Comparison of ENCODE assay signal across 10 mouse cellular contexts in genomic region chr12:51694096-51694495, GRCm38 (mm10). TPM values are rescaled to one million over a fixed set of nuclear protein-coding genes. Genes with fewer than 3 reads are reported as not detected.
DNase-seq lines count a peak whose midpoint lies in the region; ATAC-seq and TF ChIP-seq lines count a peak whose summit lies in the region.
"Had no signal": no experiment of that assay in that cellular context is flagged by ENCODE, and none has a peak within 500 bp of the region (broad histone marks: within the 10 kb centered on the region; RNA-seq: fewer than 3 reads in every experiment).

No protein-coding gene starts in this region.

- H3K4me1 ChIP-seq in heart, embryonic 11.5 days (ENCODE audit: control insufficient read depth, insufficient read depth, low read length), result peaks cover 14% of the 10 kb centered on the region
- H3K4me1 ChIP-seq in lung, embryonic 15.5 days, result peaks cover 10% of the 10 kb centered on the region
- peaks cover 5% of the 10 kb centered on the region; the same call in 1 of the 2 replicates for H3K4me1 ChIP-seq in embryonic fibroblast, embryonic 13.5 days (ENCODE audit: control insufficient read depth, insufficient read depth, low read length)
- H3K4me1 ChIP-seq in stomach, embryonic 14.5 days (ENCODE audit: control insufficient read depth, insufficient read depth, low read length), result peaks cover 8% of the 10 kb centered on the region
- H3K4me1 ChIP-seq in thymus, adult 2 months (replicated peaks; ENCODE audit: control insufficient read depth, insufficient read depth, low read length), result peaks cover 4% of the 10 kb centered on the region; the same call in 1 of the 2 replicates

- no peak overlapping the region for H3K4me3 ChIP-seq in heart, embryonic 11.5 days (ENCODE audit: low read depth, low read length)
- no peak overlapping the region for H3K4me3 ChIP-seq in lung, embryonic 15.5 days
- H3K4me3 ChIP-seq in embryonic fibroblast, embryonic 13.5 days (ENCODE audit: insufficient read depth, low read length), result no peak overlapping the region
- H3K4me3 ChIP-seq in stomach, embryonic 14.5 days (ENCODE audit: low read depth, low read length), result no peak overlapping the region
- H3K4me3 ChIP-seq in thymus, adult 2 months (ENCODE audit: control insufficient read depth, insufficient read depth, low read length), result no peak overlapping the region
- H3K4me3 ChIP-seq: limb, embryonic 13.5 days had no signal

- H3K27me3 ChIP-seq in heart, embryonic 11.5 days (ENCODE audit: control insufficient read depth, insufficient read depth, low read length), result no peaks in the 10 kb centered on the region
- no peaks in the 10 kb centered on the region for H3K27me3 ChIP-seq in lung, embryonic 15.5 days
- H3K27me3 ChIP-seq in stomach, embryonic 14.5 days (ENCODE audit: control insufficient read depth, insufficient read depth, low read length), result no peaks in the 10 kb centered on the region
- H3K27me3 ChIP-seq in thymus, adult 2 months (ENCODE audit: control insufficient read depth, insufficient read depth, low read length), result no peaks in the 10 kb centered on the region
- H3K27me3 ChIP-seq: limb, embryonic 13.5 days had no signal

- peak overlapping the region; percentile 77 for H3K27ac ChIP-seq in heart, embryonic 11.5 days (ENCODE audit: low read depth, low read length)
- H3K27ac ChIP-seq in lung, embryonic 15.5 days, result peak overlapping the region; percentile 31; the same call in 1 of the 2 replicates
- H3K27ac ChIP-seq in embryonic fibroblast, embryonic 13.5 days (ENCODE audit: insufficient read depth, low read length), result peak overlapping the region; percentile 75
- peak overlapping the region; percentile 52; the same call in 1 of the 2 replicates for H3K27ac ChIP-seq in stomach, embryonic 14.5 days (ENCODE audit: low read length)
- H3K27ac ChIP-seq in thymus, adult 2 months (ENCODE audit: control insufficient read depth, insufficient read depth, low read length), result no peak overlapping the region
- H3K27ac ChIP-seq: limb, embryonic 13.5 days had no signal

- H3K9ac ChIP-seq in heart, embryonic 11.5 days (ENCODE audit: low read depth, low read length), result 0 out of 2 replicates have a peak overlapping the region, but pooled peaks have one; percentile 22
- H3K9ac ChIP-seq in lung, embryonic 15.5 days, result no peak overlapping the region
- H3K9ac ChIP-seq in stomach, embryonic 14.5 days (replicated peaks; ENCODE audit: low read depth, low read length), result no peak overlapping the region
- H3K9ac ChIP-seq: limb, embryonic 13.5 days had no signal

- no peak overlapping the region; the same call in 1 of the 2 replicates for H3K4me2 ChIP-seq in heart, embryonic 11.5 days
- H3K4me2 ChIP-seq in lung, embryonic 15.5 days, result no peak overlapping the region
- H3K4me2 ChIP-seq in stomach, embryonic 14.5 days (replicated peaks; ENCODE audit: low read depth, low read length), result no peak overlapping the region
- H3K4me2 ChIP-seq: limb, embryonic 13.5 days had no signal

- ATAC-seq in heart, embryonic 11.5 days (replicated peaks; ENCODE audit: insufficient number of reproducible peaks, low FRiP score, low TSS enrichment), result no peak
- no peak for ATAC-seq in lung, embryonic 15.5 days (ENCODE audit: borderline replicate concordance, extremely low read depth, low FRiP score, low TSS enrichment)
- no peak for ATAC-seq in stomach, embryonic 14.5 days (ENCODE audit: insufficient number of reproducible peaks, insufficient read depth, low FRiP score, low read depth)
- ATAC-seq: hindbrain, embryonic 16.5 days had no signal

- TF ChIP-seq CTCF in embryonic fibroblast, embryonic 13.5 days (IDR thresholded peaks at IDR 0.05; ENCODE audit: borderline replicate concordance, insufficient read depth, low read length), result no peak
- TF ChIP-seq CTCF in thymus, adult 2 months (IDR thresholded peaks at IDR 0.05; ENCODE audit: borderline replicate concordance, control insufficient read depth, extremely low read depth, insufficient read depth, low read length, poor library complexity), result no peak

- DNase-seq in heart, adult 9 months (ENCODE audit: low spot score in 2 of 2), result no peak
- no peak for DNase-seq in lung, postnatal 14 days
- DNase-seq in thymus, adult 18-20 months, result no peak
- no peak for DNase-seq in thymus, adult 2 months

- H3K36me3 ChIP-seq in heart, embryonic 11.5 days (ENCODE audit: control insufficient read depth, insufficient read depth, low read length), result no peaks in the 10 kb centered on the region
- no peaks in the 10 kb centered on the region for H3K36me3 ChIP-seq in lung, embryonic 15.5 days
- no peaks in the 10 kb centered on the region for H3K36me3 ChIP-seq in stomach, embryonic 14.5 days (ENCODE audit: control insufficient read depth, insufficient read depth, low read length)
- H3K36me3 ChIP-seq in thymus, adult 2 months (ENCODE audit: control insufficient read depth, insufficient read depth, low read length), result no peaks in the 10 kb centered on the region
- H3K36me3 ChIP-seq: limb, embryonic 13.5 days had no signal

- H3K9me3 ChIP-seq in heart, embryonic 11.5 days (replicated peaks; ENCODE audit: control insufficient read depth, low read length), result no peaks in the 10 kb centered on the region
- no peaks in the 10 kb centered on the region for H3K9me3 ChIP-seq in lung, embryonic 15.5 days
- no peaks in the 10 kb centered on the region for H3K9me3 ChIP-seq in stomach, embryonic 14.5 days (ENCODE audit: control insufficient read depth, low read depth, low read length)
- H3K9me3 ChIP-seq: limb, embryonic 13.5 days had no signal

- TF ChIP-seq POLR2A in embryonic fibroblast, embryonic 13.5 days (IDR thresholded peaks at IDR 0.05; ENCODE audit: low read depth, low read length), result no peak
- no peak for TF ChIP-seq POLR2A in thymus, adult 2 months (IDR thresholded peaks at IDR 0.05; ENCODE audit: control insufficient read depth, extremely low read depth, insufficient read depth, low read length, poor library complexity)

RNA-seq across cellular contexts. Expression of gene Strn3, which starts 2.4 kb away (rescaled TPM):
- polyA plus RNA-seq in heart, embryonic 11.5 days (2014; fragmentation: Nextera tagmentation; extraction: Ambion mirVana), result 45.8 and 46.1 TPM in 2 replicates
- 40.7 and 43.5 TPM in 2 replicates for polyA plus RNA-seq in lung, embryonic 15.5 days (2015; fragmentation: Nextera tagmentation; extraction: Ambion mirVana)
- 120 and 129 TPM in 2 replicates for polyA plus RNA-seq in embryonic fibroblast, embryonic 13.5 days (2011; ENCODE audit: insufficient read length, low read depth, missing spikeins)
- polyA plus RNA-seq in stomach, embryonic 14.5 days (2014; fragmentation: Nextera tagmentation; extraction: Ambion mirVana), result 62.2 and 63.6 TPM in 2 replicates
- polyA plus RNA-seq in thymus, adult 2 months (2012; rRNA removed), result 18.4 and 22.2 TPM in 2 replicates

RNA-seq across cellular contexts. Expression of gene Ap4s1, which starts 3.3 kb away (rescaled TPM):
- polyA plus RNA-seq in heart, embryonic 11.5 days (2014; fragmentation: Nextera tagmentation; extraction: Ambion mirVana), result 38.1 and 39.7 TPM in 2 replicates
- 34.8 and 39.1 TPM in 2 replicates for polyA plus RNA-seq in lung, embryonic 15.5 days (2015; fragmentation: Nextera tagmentation; extraction: Ambion mirVana)
- 11.5 and 16.5 TPM in 2 replicates for polyA plus RNA-seq in embryonic fibroblast, embryonic 13.5 days (2011; ENCODE audit: insufficient read length, low read depth, missing spikeins)
- polyA plus RNA-seq in stomach, embryonic 14.5 days (2014; fragmentation: Nextera tagmentation; extraction: Ambion mirVana), result 29.6 and 34.1 TPM in 2 replicates
- 10.3 and 13.2 TPM in 2 replicates for polyA plus RNA-seq in thymus, adult 2 months (2012; rRNA removed)
